Mouse (Mus musculus) brain, adult 10 weeks (tissue): ENCODE results near the gene Fbxw2. TPM values are rescaled to one million over a fixed set of nuclear protein-coding genes. Genes with fewer than 3 reads are reported as not detected.

Experiments
- polyA plus RNA-seq: library from polyadenylated mRNA; stranded (reverse); fragments of 350-450 nt; fragmentation: Illumina TruSeq; extraction: RNeasy Lipid Tissue Mini Kit (QIAGEN cat#74804); gene quantifications from one replicate; pipeline ENCODE4 v1.2.3, GENCODE M21; 2015; ENCODE audit warnings: low read depth, low replicate concordance

Gene Fbxw2
- polyA plus RNA-seq: 105 TPM

GRCm38 (mm10) chr2:34825827-34826459, at the start of gene Fbxw2:
Gene Fbxw2 (minus strand): TSS chr2:34826311.

GRCm38 (mm10) chr2:34874816-34875345, 48.8 kb upstream of the Fbxw2 start, which contains the start of gene Psmd5:
Gene Psmd5 (minus strand): TSS chr2:34874968.

DNA sequence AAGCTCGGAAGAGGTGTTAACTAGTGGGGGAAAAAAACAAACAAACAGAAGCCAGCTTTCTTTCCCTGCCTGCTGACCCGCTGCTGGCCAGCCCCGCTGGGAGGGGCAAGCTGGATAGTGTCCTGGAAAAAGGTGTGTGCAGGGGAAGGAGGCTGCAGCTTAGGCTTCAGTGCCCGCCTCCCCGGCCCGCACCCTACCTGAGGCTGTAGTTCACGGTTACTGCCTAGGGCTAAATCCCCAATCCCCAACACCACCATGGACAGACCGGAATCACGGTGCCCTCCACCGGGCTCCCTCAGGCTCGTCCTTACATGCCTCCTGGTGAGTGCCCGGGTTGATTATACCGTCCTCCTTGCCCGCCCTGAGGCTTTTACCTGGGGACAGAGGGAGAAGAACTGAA, 48.2 kb upstream of the Fbxw2 start, which contains the start of gene Cutal:
Gene Cutal, plus strand, starts transcription at position 126 of the 400 bp plus-strand sequence.

GRCm38 (mm10) chr2:34832766-34833457, 6.8 kb upstream of the Fbxw2 start, which contains the start of gene Gm34653:
Gene Gm34653 (plus strand): TSS chr2:34833007.

GRCm38 (mm10) chr2:34799357-34800256, 26.5 kb downstream of the Fbxw2 start, which contains the start of gene Rabepk:
Gene Rabepk (minus strand): TSS chr2:34799912.

GRCm38 (mm10) chr2:34771368-34772226, 54.5 kb downstream of the Fbxw2 start, which contains the start of gene Hspa5:
Gene Hspa5 (plus strand): TSS chr2:34771970.

DNA sequence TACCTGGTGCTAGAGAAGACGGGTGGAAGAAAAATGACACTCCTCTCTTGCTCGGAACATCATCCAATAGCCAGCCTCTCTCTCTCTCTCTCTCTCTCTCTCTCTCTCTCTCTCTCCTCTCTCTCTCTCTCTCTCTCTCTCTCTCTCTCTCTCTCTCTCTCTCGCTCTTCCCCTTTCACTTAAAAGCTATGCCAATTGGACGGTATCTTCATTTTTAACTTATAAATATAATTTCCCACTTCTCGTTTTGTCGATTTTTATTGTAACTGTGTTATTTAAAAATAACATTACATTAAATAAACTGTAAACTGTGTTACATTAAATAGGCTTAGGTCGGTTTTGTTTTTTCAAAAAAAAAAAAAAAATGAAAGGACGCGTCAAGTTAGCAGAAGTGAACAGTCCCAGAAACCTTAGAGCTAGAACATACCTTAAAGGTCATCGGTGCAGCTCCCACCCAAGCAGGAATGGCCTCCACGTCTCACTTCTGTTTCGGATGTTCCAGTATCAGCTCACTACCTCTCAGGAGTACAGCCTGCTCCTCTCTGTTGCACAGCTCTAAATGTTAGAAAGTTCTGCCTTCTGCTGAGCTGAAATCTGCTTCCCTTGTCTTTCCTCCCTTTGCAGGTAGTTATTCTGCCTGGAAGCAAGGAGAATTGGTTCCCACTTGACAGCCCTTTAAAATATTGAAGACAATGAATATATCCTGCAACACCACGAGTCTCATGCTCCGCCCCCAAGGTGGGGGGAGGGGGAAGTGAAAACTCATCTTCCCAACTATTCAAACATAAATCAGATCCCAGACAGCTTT, 71.4 kb downstream of the Fbxw2 start, which contains the start of gene Gapvd1:
Gene Gapvd1, minus strand, starts transcription at position 682 of the 808 bp plus-strand sequence.

Other genes starting within 250 kb of the Fbxw2 start
- gene Gapvd1, start 71.1 kb downstream of the Fbxw2 start, polyA plus RNA-seq: 60.6 TPM
- 380 TPM for gene Hspa5, start 54.3 kb downstream of the Fbxw2 start, polyA plus RNA-seq
- gene Rabepk, start 26.4 kb downstream of the Fbxw2 start, polyA plus RNA-seq: 45.4 TPM
- gene Gm34653, start 6.7 kb upstream of the Fbxw2 start, polyA plus RNA-seq: not detected
- 1.2 TPM for gene Cutal, start 48.1 kb upstream of the Fbxw2 start, polyA plus RNA-seq
- 40.4 TPM for gene Psmd5, start 48.7 kb upstream of the Fbxw2 start, polyA plus RNA-seq
- 0.76 TPM for gene Phf19, start 87.7 kb upstream of the Fbxw2 start, polyA plus RNA-seq
- 2.7 TPM for gene Traf1, start 135.5 kb upstream of the Fbxw2 start, polyA plus RNA-seq
- 0.59 TPM for gene Hc, start 235.1 kb upstream of the Fbxw2 start, polyA plus RNA-seq